In genomic region chr7:19227883-19228792, GRCm38 (mm10) we compare ENCODE assay signal across 8 mouse cellular contexts. TPM values are rescaled to one million over a fixed set of nuclear protein-coding genes. Genes with fewer than 3 reads are reported as not detected.
DNase-seq lines count a peak whose midpoint lies in the region; ATAC-seq lines count a peak whose summit lies in the region.

Gene Opa3, plus strand, starts transcription at chr7:19228334.

- under 1% methylated on average over 79 of the region's 91 CpGs for WGBS in hindbrain, embryonic 15.5 days

- H3K36me3 ChIP-seq in hindbrain, embryonic 15.5 days, result no peaks in the 10 kb centered on the region

- H3K27ac ChIP-seq in hindbrain, embryonic 15.5 days (replicated peaks), result peak within 1 kb of the TSS; percentile 100

- peak within 1 kb of the TSS; percentile 89 for H3K4me2 ChIP-seq in hindbrain, embryonic 15.5 days

- peak within 1 kb of the TSS; percentile 80 for H3K9ac ChIP-seq in hindbrain, embryonic 15.5 days

- H3K9me3 ChIP-seq in hindbrain, embryonic 15.5 days, result no peaks in the 10 kb centered on the region

- H3K4me3 ChIP-seq in hindbrain, embryonic 15.5 days, result peak within 1 kb of the TSS; percentile 67

- H3K27me3 ChIP-seq in hindbrain, embryonic 15.5 days, result no peaks in the 10 kb centered on the region

- ATAC-seq in hindbrain, embryonic 15.5 days (ENCODE audit: low FRiP score, low read depth), result peak; percentile 95

- DNase-seq in T-cell, adult 2 months (ENCODE audit: low spot score), result peak; percentile 99
- peak; percentile 99 for DNase-seq in cerebellum, postnatal 36 days
- peak; percentile 99 to 100 for DNase-seq in frontal cortex, postnatal 36 days (ENCODE audit: low spot score in 2 of 2)
- DNase-seq in left cerebral cortex, adult 11 months (ENCODE audit: low spot score), result peak; percentile 99
- DNase-seq in lung, postnatal 4 days, result peak; percentile 99 to 100
- peak; percentile 100 for DNase-seq in retina, postnatal 7 days (ENCODE audit: low read depth, low spot score)
- DNase-seq in urinary bladder, adult 2 months (ENCODE audit: low spot score), result peak; percentile 95

- peaks cover 25% of the 10 kb centered on the region for H3K4me1 ChIP-seq in hindbrain, embryonic 15.5 days (replicated peaks)

RNA-seq across cellular contexts. Expression of gene Opa3, which starts in this region (rescaled TPM):
- 38.5 and 41.8 TPM in 2 replicates for polyA plus RNA-seq in hindbrain, embryonic 15.5 days (2015; fragmentation: Nextera tagmentation; extraction: Ambion mirVana)
- 18.1 and 19.4 TPM in 2 replicates for polyA plus RNA-seq in urinary bladder, adult 2 months (2012; rRNA removed)

Comparison
In these comparisons a context has a peak if more than half of its experiments do, and no peak if none do; other contexts are left out.
1. Peak in every context shown above with its lines: DNase-seq, ATAC-seq, H3K4me3 ChIP-seq and H3K27ac ChIP-seq.